Comparison of ENCODE assay signal across 9 mouse cellular contexts in genomic region chr5:37246138-37246910, GRCm38 (mm10). TPM values are rescaled to one million over a fixed set of nuclear protein-coding genes. Genes with fewer than 3 reads are reported as not detected.
A peak's percentile ranks its signal among the peaks of the same experiment; 100 is the strongest.
DNase-seq lines count a peak whose midpoint lies in the region; ATAC-seq and TF ChIP-seq lines count a peak whose summit lies in the region.
"Had no signal": no experiment of that assay in that cellular context is flagged by ENCODE, and none has a peak within 500 bp of the region (broad histone marks: within the 10 kb centered on the region; RNA-seq: fewer than 3 reads in every experiment).

No protein-coding gene starts in this region.

- intact Hi-C loops in heart, postnatal 14 days (cut with DNase I) = no loop called here

- no peaks in the 10 kb centered on the region for H3K9me3 ChIP-seq in heart, embryonic 10.5 days
- no peaks in the 10 kb centered on the region for H3K9me3 ChIP-seq in E14TG2a.4 (ENCODE audit: low read length)
- no peaks in the 10 kb centered on the region for H3K9me3 ChIP-seq in embryonic facial prominence, embryonic 11.5 days (replicated peaks; ENCODE audit: control insufficient read depth, low read length)
- no peaks in the 10 kb centered on the region for H3K9me3 ChIP-seq in intestine, embryonic 15.5 days
- H3K9me3 ChIP-seq in neural tube, embryonic 13.5 days = no peaks in the 10 kb centered on the region

- H3K4me1 ChIP-seq in heart, embryonic 10.5 days = peaks cover 39% of the 10 kb centered on the region
- peaks cover 82% of the 10 kb centered on the region for H3K4me1 ChIP-seq in E14TG2a.4 (replicated peaks; ENCODE audit: low read depth, low read length)
- peaks cover 7% of the 10 kb centered on the region for H3K4me1 ChIP-seq in embryonic facial prominence, embryonic 11.5 days (ENCODE audit: control insufficient read depth, insufficient read depth, low read length)
- peaks cover 15% of the 10 kb centered on the region for H3K4me1 ChIP-seq in intestine, embryonic 15.5 days (replicated peaks)
- H3K4me1 ChIP-seq in neural tube, embryonic 13.5 days (replicated peaks) = peaks cover 83% of the 10 kb centered on the region

- peak; percentile 52 for ATAC-seq in embryonic facial prominence, embryonic 11.5 days (replicated peaks; ENCODE audit: insufficient number of reproducible peaks, low FRiP score, low TSS enrichment, low read depth)
- peak; percentile 21 for ATAC-seq in intestine, embryonic 15.5 days
- ATAC-seq in neural tube, embryonic 13.5 days (ENCODE audit: low read depth) = peak; percentile 54

- H3K36me3 ChIP-seq in heart, embryonic 10.5 days = no peaks in the 10 kb centered on the region
- H3K36me3 ChIP-seq in E14TG2a.4 (ENCODE audit: insufficient read depth, low read length) = peaks cover 12% of the 10 kb centered on the region
- no peaks in the 10 kb centered on the region for H3K36me3 ChIP-seq in embryonic facial prominence, embryonic 11.5 days (replicated peaks; ENCODE audit: control insufficient read depth, insufficient read depth, low read depth, low read length)
- H3K36me3 ChIP-seq in intestine, embryonic 15.5 days = no peaks in the 10 kb centered on the region
- H3K36me3 ChIP-seq in neural tube, embryonic 13.5 days = peaks cover 7% of the 10 kb centered on the region; the same call in 1 of the 2 replicates

- H3K4me2 ChIP-seq in embryonic facial prominence, embryonic 11.5 days (ENCODE audit: low read depth, low read length) = peak overlapping the region; percentile 93
- H3K4me2 ChIP-seq in intestine, embryonic 15.5 days (replicated peaks) = peak overlapping the region; percentile 77
- H3K4me2 ChIP-seq in neural tube, embryonic 13.5 days = peak overlapping the region; percentile 90

- no peak for DNase-seq in heart, embryonic 10.5 days (ENCODE audit: low spot score)
- no peak for DNase-seq in heart, postnatal 14 days
- peak; percentile 37 for DNase-seq in embryonic facial prominence, embryonic 11.5 days (ENCODE audit: low spot score)
- DNase-seq in natural killer cell, adult 2 months (ENCODE audit: low spot score in 2 of 2) = no peak
- no peak for DNase-seq in layer of hippocampus, adult 9-10 months (ENCODE audit: low spot score)

- peaks cover 73% of the 10 kb centered on the region for H3K27me3 ChIP-seq in heart, embryonic 10.5 days (ENCODE audit: insufficient read depth, poor library complexity, severe bottlenecking)
- peaks cover 39% of the 10 kb centered on the region for H3K27me3 ChIP-seq in E14TG2a.4 (ENCODE audit: insufficient read depth, low read length)
- peaks cover 42% of the 10 kb centered on the region for H3K27me3 ChIP-seq in embryonic facial prominence, embryonic 11.5 days (ENCODE audit: control insufficient read depth, insufficient read depth, low read length)
- peaks cover 63% of the 10 kb centered on the region for H3K27me3 ChIP-seq in intestine, embryonic 15.5 days (replicated peaks)
- H3K27me3 ChIP-seq in neural tube, embryonic 13.5 days = peaks cover 22% of the 10 kb centered on the region

- H3K9ac ChIP-seq in embryonic facial prominence, embryonic 11.5 days (replicated peaks; ENCODE audit: low read length) = peak overlapping the region; percentile 63
- H3K9ac ChIP-seq in intestine, embryonic 15.5 days = peak overlapping the region; percentile 26; the same call in 1 of the 2 replicates
- H3K9ac ChIP-seq in neural tube, embryonic 13.5 days = peak overlapping the region; percentile 92

- no peak for TF ChIP-seq CTCF in E14TG2a.4 (conservative IDR thresholded peaks at IDR 0.05; ENCODE audit: low read length)

- WGBS in heart, embryonic 10.5 days = 2% methylated on average over 29 of the region's 37 CpGs
- WGBS in embryonic facial prominence, embryonic 11.5 days = 1% methylated on average over 31 of the region's 37 CpGs
- WGBS in intestine, embryonic 15.5 days = 2% methylated on average over 36 of the region's 37 CpGs
- WGBS in neural tube, embryonic 13.5 days = under 1% methylated on average over 37 of the region's 37 CpGs

- H3K27ac ChIP-seq in heart, embryonic 10.5 days = peak overlapping the region; percentile 77
- H3K27ac ChIP-seq in embryonic facial prominence, embryonic 11.5 days (replicated peaks; ENCODE audit: low read depth, low read length) = peak overlapping the region; percentile 70
- H3K27ac ChIP-seq in intestine, embryonic 15.5 days = no peak overlapping the region
- H3K27ac ChIP-seq in neural tube, embryonic 13.5 days (replicated peaks) = peak overlapping the region; percentile 98

- peak overlapping the region; percentile 71 for H3K4me3 ChIP-seq in heart, embryonic 10.5 days
- peak overlapping the region; percentile 87 for H3K4me3 ChIP-seq in E14TG2a.4 (replicated peaks; ENCODE audit: low read length)
- peak overlapping the region; percentile 63 for H3K4me3 ChIP-seq in embryonic facial prominence, embryonic 11.5 days (ENCODE audit: low read depth, low read length)
- peak overlapping the region; percentile 44 for H3K4me3 ChIP-seq in intestine, embryonic 15.5 days (replicated peaks)
- peak overlapping the region; percentile 68 for H3K4me3 ChIP-seq in neural tube, embryonic 13.5 days

RNA-seq across cellular contexts. Expression of gene Crmp1, which starts 4.6 kb away (rescaled TPM):
- 17.7 and 25.2 TPM in 2 replicates for polyA plus RNA-seq in heart, embryonic 10.5 days (2016; fragmentation: Nextera tagmentation; extraction: Ambion mirVana)
- 1 to 10 TPM; 1.1 to 4.2 TPM for total RNA-seq in heart, postnatal 14 days (2021)
- polyA plus RNA-seq in embryonic facial prominence, embryonic 11.5 days (2014; fragmentation: Nextera tagmentation; extraction: Ambion mirVana) = 82.9 and 96.6 TPM in 2 replicates
- 32.2 and 33.6 TPM in 2 replicates for polyA plus RNA-seq in intestine, embryonic 15.5 days (2015; fragmentation: Nextera tagmentation; extraction: Ambion mirVana)
- 739 and 776 TPM in 2 replicates for polyA plus RNA-seq in neural tube, embryonic 13.5 days (2015; fragmentation: Nextera tagmentation; extraction: Ambion mirVana)
- total RNA-seq: hematopoietic stem cell, adult 5-6 weeks had no signal

Comparison
In these comparisons a context has a peak if more than half of its experiments do, and no peak if none do; other contexts are left out.
1. H3K9ac ChIP-seq: peak in every context shown above with its lines; median percentile 92 in neural tube, embryonic 13.5 days; 63 in embryonic facial prominence, embryonic 11.5 days; 26 in intestine, embryonic 15.5 days.